Mouse (Mus musculus): ENCODE measurements around the gene Ndufc1. TPM values are rescaled to one million over a fixed set of nuclear protein-coding genes. Genes with fewer than 3 reads are reported as not detected.
"Not testable (repeated sequence)": the region's sequence is repeated elsewhere in the genome, so short reads cannot be mapped to it uniquely, and the experiment has no call there.

Gene Ndufc1
- total RNA-seq, 2 experiments from 2014 or later, result 287 to 299 TPM

DNA sequence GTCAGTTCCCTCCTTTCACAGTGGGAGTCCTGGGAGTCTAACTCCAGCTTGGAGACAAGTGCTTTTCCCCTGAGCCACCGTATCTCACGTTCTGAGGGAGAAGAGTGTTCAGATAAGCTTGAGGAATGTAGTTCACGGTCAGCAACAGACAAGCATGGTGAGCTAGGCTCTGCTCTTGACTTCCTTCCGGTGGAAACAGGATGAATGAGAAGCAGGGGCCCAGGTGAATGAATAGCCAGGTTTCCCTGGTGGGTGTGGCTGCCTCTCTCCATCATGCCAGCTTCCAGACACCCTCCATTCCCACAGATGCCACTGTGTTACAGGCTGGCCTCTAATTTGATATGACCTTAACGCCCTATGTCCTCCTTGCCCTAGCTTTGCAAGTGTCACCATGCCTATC, 51.7 kb downstream of the Ndufc1 start:
- no peak for DNase-seq (ENCODE audit: low spot score in 2 of 2)
- Histone ChIP-seq H3K4me3 (no peak overlapping the region), H3K27ac (no peak overlapping the region)
- TF ChIP-seq CTCF (conservative IDR thresholded peaks at IDR 0.05), result no peak

DNA sequence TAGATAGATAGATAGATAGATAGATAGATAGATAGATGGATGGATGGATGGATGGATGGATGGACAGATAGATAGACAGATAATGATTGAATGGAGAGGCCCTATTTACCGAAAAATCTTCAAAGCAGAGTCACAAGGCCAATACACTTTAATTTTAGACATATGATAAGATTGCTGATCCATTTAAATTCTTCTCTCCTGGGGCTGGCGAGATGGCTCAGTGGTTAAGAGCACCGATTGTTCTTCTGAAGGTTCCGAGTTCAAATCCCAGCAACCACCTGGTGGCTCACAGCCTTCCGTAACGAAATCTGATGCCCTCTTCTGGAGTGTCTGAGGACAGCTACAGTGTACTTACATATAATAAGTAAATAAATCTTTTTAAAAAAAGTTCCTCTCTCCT, 53.8 kb downstream of the Ndufc1 start:
- peak; percentile 22 for TF ChIP-seq CTCF (conservative IDR thresholded peaks at IDR 0.05)
- H3K4me3 ChIP-seq; DNase-seq (ENCODE audit: low spot score in 2 of 2); H3K27ac ChIP-seq: not testable (repeated sequence)

Other genes with a start within 250 kb of the Ndufc1 start
- 10 to 100 TPM; 57.2 to 61.0 TPM for gene Noct, start 184.5 kb downstream of the Ndufc1 start, total RNA-seq (2021)
- gene Elf2, start 68.3 kb downstream of the Ndufc1 start, total RNA-seq (2021), result 10 to 100 TPM; 54.6 to 54.9 TPM
- not detected for gene Mgarp, start 12.2 kb downstream of the Ndufc1 start, total RNA-seq (2021)
- gene Naa15, start 6.2 kb upstream of the Ndufc1 start, total RNA-seq (2021), result 10 to 100 TPM; 55.0 to 58.1 TPM
- 10 to 100 TPM; 22.8 to 25.4 TPM for gene Rab33b, start 74.9 kb upstream of the Ndufc1 start, total RNA-seq (2021)
- 100 to 1,000 TPM; 138 to 144 TPM for gene Setd7, start 151.9 kb upstream of the Ndufc1 start, total RNA-seq (2021)

Data from layer of hippocampus, adult 2 months (tissue).